Mouse (Mus musculus) retina, postnatal 7 days (tissue): ENCODE results near the gene Pde4d.
A peak's percentile ranks its signal among the peaks of the same experiment; 100 is the strongest.

Source experiments
- DNase-seq: peaks from one replicate; pipeline ENCODE4 v3.0.0-alpha.2; 2012; ENCODE audit warnings: low read depth, low spot score

Pde4d gene

GRCm38 (mm10) chr13:109820866-109821265, 1371.1 kb downstream of the Pde4d start:
- no peak for DNase-seq

GRCm38 (mm10) chr13:109821725-109822412, 1372.1 kb downstream of the Pde4d start:
- no peak for DNase-seq

- DNase-seq = peak; percentile 83
Measured at GRCm38 (mm10) chr13:109822413-109823298, 1372.9 kb downstream of the Pde4d start.

GRCm38 (mm10) chr13:109823307-109824031, 1373.7 kb downstream of the Pde4d start:
- DNase-seq = no peak

DNA sequence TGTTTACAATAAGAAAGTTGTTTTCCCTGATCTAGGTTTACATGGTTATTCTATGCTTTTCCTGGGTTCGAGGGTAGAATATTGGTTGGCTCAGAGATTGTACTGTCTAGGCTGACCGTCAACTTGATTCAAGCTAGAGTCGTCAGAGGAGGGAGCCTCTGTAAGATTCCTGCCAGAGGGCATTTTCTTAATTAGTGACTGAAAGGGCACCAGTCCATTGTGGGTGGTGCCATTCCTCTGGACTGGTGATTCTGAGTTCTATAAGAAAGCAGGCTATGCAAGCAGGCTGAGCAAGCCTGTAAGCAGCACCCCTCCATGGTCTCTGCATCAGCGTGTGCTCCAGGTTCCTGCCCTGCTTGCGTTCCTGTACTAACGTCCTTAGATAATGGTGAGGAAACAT, 1376.1 kb downstream of the Pde4d start:
- DNase-seq = no peak

GRCm38 (mm10) chr13:109827341-109827740, 1377.6 kb downstream of the Pde4d start:
- DNase-seq = no peak

DNA sequence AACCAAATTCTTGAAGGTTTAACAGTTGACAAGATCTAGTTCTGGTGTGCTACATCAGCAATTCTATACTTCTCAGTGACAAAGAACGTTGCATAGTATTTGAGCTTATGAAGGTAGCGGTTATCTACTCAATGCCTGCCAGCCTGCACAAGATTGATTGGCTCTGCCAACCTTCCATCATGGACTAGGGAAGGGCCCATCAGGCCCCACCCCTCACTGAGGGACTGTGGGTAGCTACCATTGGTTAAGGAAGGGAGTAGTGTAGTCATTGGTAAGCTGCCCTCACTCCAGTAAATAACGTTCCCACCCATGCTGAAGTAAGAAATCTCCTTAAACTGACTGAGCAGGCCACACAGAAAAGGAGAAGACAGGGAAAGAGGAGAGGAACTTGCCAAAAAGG, 1378.2 kb downstream of the Pde4d start:
- DNase-seq = no peak

- no peak for DNase-seq
Measured at GRCm38 (mm10) chr13:109829444-109829843, 1379.7 kb downstream of the Pde4d start.

GRCm38 (mm10) chr13:109834935-109835334, 1385.2 kb downstream of the Pde4d start:
- DNase-seq = no peak

DNA sequence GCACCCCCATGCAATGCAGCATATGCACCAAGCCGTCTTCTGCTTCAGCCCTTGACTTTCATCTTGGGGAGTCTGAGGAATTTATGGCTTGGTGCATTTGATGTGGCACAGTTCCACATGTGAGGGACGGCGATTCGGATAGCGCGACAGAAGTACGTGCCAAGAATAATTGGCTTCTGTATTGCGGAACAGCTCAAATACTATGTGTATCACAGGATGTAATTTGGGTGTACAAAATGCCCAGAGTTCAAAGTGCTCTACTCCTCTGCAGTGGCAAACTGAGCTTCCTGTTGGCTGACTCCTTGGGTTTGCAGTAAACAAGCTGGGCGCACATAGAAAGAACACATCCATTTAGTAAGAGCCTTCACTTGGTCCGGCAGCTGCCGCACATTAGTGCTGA, 1387.7 kb downstream of the Pde4d start:
- no peak for DNase-seq

DNA sequence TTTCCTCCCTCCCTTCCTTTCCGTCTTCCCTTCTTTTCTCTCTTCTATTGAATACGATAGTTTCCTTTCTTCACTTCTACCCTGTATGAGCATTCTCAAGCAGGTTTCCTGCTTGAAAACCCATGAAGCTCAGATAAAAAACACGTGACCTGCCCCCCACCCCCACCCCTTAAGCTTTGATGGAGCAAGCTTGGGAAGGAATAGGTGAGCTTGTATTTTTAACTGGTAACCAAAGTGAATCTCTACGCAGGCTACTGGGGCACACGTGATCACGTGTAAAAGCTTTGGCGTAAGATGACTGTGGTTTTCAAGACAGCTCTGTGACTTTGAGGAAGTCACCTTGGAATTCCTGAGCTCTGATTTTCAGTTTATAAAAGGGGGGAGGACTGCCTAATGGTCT, 1388.2 kb downstream of the Pde4d start:
- no peak for DNase-seq

GRCm38 (mm10) chr13:109840251-109840650, 1390.5 kb downstream of the Pde4d start:
- no peak for DNase-seq

DNA sequence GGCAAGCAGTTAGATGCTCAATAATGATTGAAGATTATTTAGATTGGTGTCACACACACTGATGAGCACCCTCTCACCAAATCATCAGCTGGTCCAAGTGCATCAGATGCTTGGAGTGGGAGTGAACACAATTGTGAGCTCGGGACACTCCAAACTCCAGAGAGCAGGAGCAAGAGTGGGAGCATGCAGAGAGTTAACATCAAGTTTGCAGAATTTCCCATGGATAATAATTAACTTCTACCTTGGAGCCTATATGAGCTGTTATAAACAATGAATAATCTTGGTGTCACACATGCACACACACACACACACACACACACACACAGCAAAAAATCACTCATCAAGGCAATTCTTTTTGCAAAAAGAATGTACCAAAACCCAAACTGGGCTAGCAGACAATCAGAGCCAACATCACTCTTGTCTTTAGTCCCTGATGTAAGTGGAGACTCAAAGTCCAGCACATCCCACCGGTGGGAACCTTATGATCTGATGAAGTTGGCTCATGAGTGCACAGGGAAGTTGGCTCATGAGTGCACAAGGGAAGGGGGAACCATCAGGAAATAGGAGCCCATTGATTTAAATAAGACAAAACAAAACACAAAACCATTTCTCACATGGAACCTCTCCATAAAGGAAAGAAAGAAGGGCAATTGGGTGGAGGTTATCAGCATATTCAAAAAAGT, 1391.5 kb downstream of the Pde4d start:
- no peak for DNase-seq

- DNase-seq = no peak
Measured at GRCm38 (mm10) chr13:109842982-109843381, 1393.2 kb downstream of the Pde4d start.

DNA sequence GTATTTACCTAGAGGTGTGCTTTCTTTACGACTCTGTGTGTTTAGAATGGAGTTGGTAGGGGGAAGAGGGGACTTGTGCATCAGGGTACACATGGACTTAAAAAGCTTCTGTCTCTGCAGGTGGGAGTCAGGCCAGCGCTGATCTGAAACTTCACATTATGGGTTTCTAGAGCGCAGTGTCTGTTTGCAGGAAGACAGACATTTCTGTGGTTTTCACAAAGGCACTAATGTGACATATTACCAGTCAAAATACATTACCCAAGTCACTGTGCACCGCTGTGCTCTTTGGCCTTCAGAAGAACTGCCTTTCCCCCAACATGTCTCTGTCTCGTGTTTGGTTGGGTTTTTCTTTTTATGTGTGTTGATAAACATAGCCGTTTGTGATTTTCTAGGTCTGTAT, 1395.1 kb downstream of the Pde4d start:
- DNase-seq = no peak

GRCm38 (mm10) chr13:109863826-109864225, 1414.1 kb downstream of the Pde4d start:
- no peak for DNase-seq

DNA sequence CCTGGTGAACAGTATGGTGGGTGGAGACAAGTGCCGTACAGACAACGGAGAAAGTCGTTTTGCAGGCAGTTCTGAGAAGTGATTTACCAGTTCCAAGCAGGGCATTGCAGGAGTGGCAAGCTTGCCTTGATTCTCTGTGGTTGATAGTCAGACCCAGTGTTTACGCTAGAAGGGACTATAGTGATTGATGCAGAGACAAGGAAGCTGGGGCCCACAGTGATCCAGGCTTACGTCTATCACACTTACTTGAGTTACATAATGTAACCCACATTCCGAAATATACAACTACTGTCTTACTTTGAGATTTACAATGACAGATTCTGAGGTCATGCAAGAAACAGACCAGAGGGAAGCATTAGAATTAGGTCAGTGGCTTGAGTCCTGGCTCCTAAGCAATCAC, 1414.6 kb downstream of the Pde4d start:
- DNase-seq = no peak

- no peak for DNase-seq
Measured at GRCm38 (mm10) chr13:109880392-109880791, 1430.6 kb downstream of the Pde4d start.

DNA sequence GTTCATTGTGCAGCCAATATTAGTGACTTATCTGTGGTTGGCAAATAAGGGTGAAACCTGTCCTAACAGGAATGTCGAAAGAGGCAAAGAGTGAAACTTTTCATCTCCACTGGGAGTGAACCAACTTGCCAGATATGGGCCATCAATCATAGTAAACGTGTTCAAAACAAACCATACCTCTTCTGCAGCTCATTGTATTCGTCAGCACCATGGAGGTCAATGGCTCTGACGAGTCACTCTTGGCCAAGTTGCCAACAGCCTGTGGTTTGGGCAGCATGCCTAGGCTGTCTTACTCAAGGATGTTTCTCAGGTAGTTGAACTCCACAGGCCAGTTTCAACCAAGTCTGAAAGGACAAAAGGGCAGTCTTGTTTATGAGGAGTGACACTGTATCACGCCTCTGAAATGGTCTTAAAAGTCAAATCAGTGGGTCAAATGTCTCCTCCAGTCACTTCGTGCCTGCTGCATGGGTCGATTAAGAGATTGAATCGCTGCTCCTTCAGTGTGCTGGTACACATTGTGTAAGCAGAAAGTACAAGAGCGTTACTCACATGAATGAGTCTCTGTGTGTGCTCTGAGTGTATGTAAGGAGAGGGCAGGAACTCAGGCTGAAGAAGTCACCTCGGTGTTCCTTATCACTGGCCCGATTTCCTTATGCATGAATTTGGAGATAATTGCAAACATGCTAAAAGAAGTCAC, 1431.6 kb downstream of the Pde4d start:
- no peak for DNase-seq

- DNase-seq = no peak
Measured at GRCm38 (mm10) chr13:109883636-109884035, 1433.9 kb downstream of the Pde4d start.

DNA sequence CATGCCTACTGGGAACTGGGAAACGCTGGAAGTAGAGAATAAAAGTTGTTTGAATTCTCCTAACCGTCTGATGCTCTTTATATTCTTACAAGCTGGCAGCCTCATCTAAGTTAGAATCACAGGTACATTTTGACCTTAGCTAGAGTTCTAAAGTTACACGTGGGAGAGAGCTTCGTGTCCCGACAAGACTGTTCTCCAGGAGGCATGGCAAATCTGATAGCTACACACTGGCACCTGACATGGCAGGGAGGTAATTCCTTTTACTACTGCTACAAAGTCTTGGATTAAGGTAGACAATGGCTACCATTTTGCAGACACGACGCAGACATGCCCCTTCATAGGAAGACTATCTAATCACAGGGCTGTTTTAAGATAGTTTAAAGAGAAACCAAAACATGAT, 1435.1 kb downstream of the Pde4d start:
- DNase-seq = no peak
